Mouse (Mus musculus) CH12.LX (cell line): Measurements from ENCODE around the gene Dpm2. TPM values are rescaled to one million over a fixed set of nuclear protein-coding genes. Genes with fewer than 3 reads are reported as not detected.
A peak's percentile ranks its signal among the peaks of the same experiment; 100 is the strongest.

Experiments
- DNase-seq: peaks from one replicate; pipeline ENCODE4 v3.0.0-alpha.2; 2013; ENCODE audit errors: extremely low read depth
- H3K27ac ChIP-seq: 2 replicates; pipeline ENCODE4 v1.5.1; 2012; ENCODE audit warnings: low read depth, mild to moderate bottlenecking, control low read depth, moderate library complexity; ENCODE audit not compliant: insufficient read depth
- H3K27me3 ChIP-seq: replicated peaks from 2 replicates; pipeline ENCODE3; 2012; ENCODE audit warnings: inconsistent platforms
- H3K36me3 ChIP-seq, 2 experiments: replicated peaks in 1 of 2; 2 replicates each; pipeline versions ENCODE3 to v1.6.1; 2012; ENCODE audit warnings: inconsistent platforms in 1 of 2, low read length in 1 of 2, mild to moderate bottlenecking in 1 of 2, mixed read lengths in 1 of 2, moderate library complexity in 1 of 2; ENCODE audit not compliant: control insufficient read depth in 1 of 2, insufficient read depth in 1 of 2
- H3K4me1 ChIP-seq, 2 experiments: 2 replicates each; pipeline ENCODE4 v1.6.1; 2012; ENCODE audit warnings: inconsistent platforms in 1 of 2, moderate library complexity in 1 of 2; ENCODE audit not compliant: insufficient read depth in 2 of 2, control insufficient read depth in 1 of 2
- H3K4me2 ChIP-seq: 2 replicates; pipeline ENCODE4 v1.6.1; 2012; ENCODE audit warnings: low read depth, mild to moderate bottlenecking, control low read depth; ENCODE audit not compliant: poor library complexity, insufficient read depth, severe bottlenecking
- H3K4me3 ChIP-seq, 3 experiments: fragments of 150-350 bp in 1 of 3; sonication (generic) in 1 of 3; replicated peaks in 1 of 3; 2 replicates each; pipeline versions ENCODE3 to v1.5.1; 2011 to 2012; ENCODE audit warnings: low read depth in 2 of 3, low read length in 2 of 3, mild to moderate bottlenecking in 2 of 3, moderate library complexity in 2 of 3, control low read depth in 1 of 3, improper control_type of control experiment in 1 of 3, inconsistent platforms in 1 of 3, mixed read lengths in 1 of 3; ENCODE audit not compliant: poor library complexity in 1 of 3
- H3K79me2 ChIP-seq: replicated peaks from 2 replicates; pipeline ENCODE4 v1.6.1; 2012; ENCODE audit warnings: mild to moderate bottlenecking, moderate library complexity; ENCODE audit not compliant: control insufficient read depth, poor library complexity, insufficient read depth, severe bottlenecking; ENCODE audit errors: extremely low read depth
- H3K9ac ChIP-seq: 2 replicates; pipeline ENCODE4 v1.6.1; 2012; ENCODE audit warnings: low read depth, mild to moderate bottlenecking, control low read depth, moderate library complexity; ENCODE audit not compliant: insufficient read depth
- H3K9me3 ChIP-seq: replicated peaks from 2 replicates; pipeline ENCODE3; 2012; ENCODE audit warnings: low read length, inconsistent platforms, mixed read lengths
- BHLHE40 ChIP-seq: IDR thresholded peaks from 2 replicates; pipeline ENCODE4 v1.6.1; 2011; ENCODE audit warnings: mild to moderate bottlenecking, low read depth, low read length, improper control_type of control experiment
- CHD1 ChIP-seq: IDR thresholded peaks from 2 replicates; pipeline ENCODE4 v1.6.1; 2012; ENCODE audit warnings: low read depth, low read length, improper control_type of control experiment, inconsistent platforms
- CTCF ChIP-seq, 2 experiments: IDR thresholded peaks in 1 of 2; conservative IDR thresholded peaks in 1 of 2; 2 replicates each; pipeline ENCODE4 v1.5.1; 2011 to 2012; ENCODE audit warnings: low read depth in 2 of 2, low read length in 2 of 2, improper control_type of control experiment in 1 of 2, inconsistent platforms in 1 of 2, mild to moderate bottlenecking in 1 of 2, moderate library complexity in 1 of 2
- E2F4 ChIP-seq: IDR thresholded peaks from 2 replicates; pipeline ENCODE4 v1.6.1; 2011; ENCODE audit warnings: low read depth, low read length, improper control_type of control experiment; ENCODE audit not compliant: insufficient replicate concordance
- ELF1 ChIP-seq: IDR thresholded peaks from 2 replicates; pipeline ENCODE4 v1.6.1; 2014; ENCODE audit warnings: low read depth, mild to moderate bottlenecking, inconsistent platforms, low read length, improper control_type of control experiment
- EP300 ChIP-seq: IDR thresholded peaks from 2 replicates; pipeline ENCODE4 v1.6.1; 2011; ENCODE audit warnings: low read length, improper control_type of control experiment
- ETS1 ChIP-seq: conservative IDR thresholded peaks from 2 replicates; pipeline ENCODE4 v1.6.1; 2012; ENCODE audit warnings: low read depth, mild to moderate bottlenecking, inconsistent platforms, low read length, improper control_type of control experiment, moderate library complexity
- GABPA ChIP-seq: IDR thresholded peaks from 2 replicates; pipeline ENCODE4 v1.6.1; 2012; ENCODE audit warnings: low read depth, low read length, improper control_type of control experiment, inconsistent platforms; ENCODE audit not compliant: insufficient replicate concordance
- IRF4 ChIP-seq: IDR thresholded peaks from 2 replicates; pipeline ENCODE4 v1.6.1; 2014; ENCODE audit warnings: low read depth, mild to moderate bottlenecking, inconsistent platforms, low read length, improper control_type of control experiment
- JUN ChIP-seq: IDR thresholded peaks from 2 replicates; pipeline ENCODE4 v1.6.1; 2011; ENCODE audit warnings: low read depth, mild to moderate bottlenecking, low read length, improper control_type of control experiment, moderate library complexity; ENCODE audit not compliant: insufficient read depth
- JUND ChIP-seq: conservative IDR thresholded peaks from 2 replicates; pipeline ENCODE4 v1.6.1; 2011; ENCODE audit warnings: low read depth, low read length, improper control_type of control experiment
- KAT2A ChIP-seq: IDR thresholded peaks from 2 replicates; pipeline ENCODE4 v1.6.1; 2012; ENCODE audit warnings: low read length, improper control_type of control experiment, inconsistent platforms; ENCODE audit not compliant: insufficient replicate concordance
- MAX ChIP-seq: IDR thresholded peaks from 2 replicates; pipeline ENCODE4 v1.6.1; 2011; ENCODE audit warnings: low read length, improper control_type of control experiment
- MXI1 ChIP-seq: IDR thresholded peaks from 2 replicates; pipeline ENCODE4 v1.6.1; 2011; ENCODE audit warnings: mild to moderate bottlenecking, low read depth, low read length, improper control_type of control experiment
- MYC ChIP-seq: IDR thresholded peaks from 2 replicates; pipeline ENCODE4 v1.6.1; 2011; ENCODE audit warnings: low read depth, mild to moderate bottlenecking, improper control_type of control experiment, low read length
- NRF1 ChIP-seq: IDR thresholded peaks from 2 replicates; pipeline ENCODE4 v1.6.1; 2014; ENCODE audit warnings: low read depth, mild to moderate bottlenecking, inconsistent platforms, low read length, improper control_type of control experiment, moderate library complexity
- PAX5 ChIP-seq: IDR thresholded peaks from 2 replicates; pipeline ENCODE4 v1.6.1; 2012; ENCODE audit warnings: low read length, inconsistent platforms, mixed read lengths
- POLR2AphosphoS2 ChIP-seq: IDR thresholded peaks from 2 replicates; pipeline ENCODE4 v1.6.1; 2011; ENCODE audit warnings: low read depth, low read length, improper control_type of control experiment
- RAD21 ChIP-seq: IDR thresholded peaks from 2 replicates; pipeline ENCODE4 v1.6.1; 2011; ENCODE audit warnings: low read depth, mild to moderate bottlenecking, low read length, improper control_type of control experiment, moderate library complexity
- RCOR1 ChIP-seq: conservative IDR thresholded peaks from 2 replicates; pipeline ENCODE4 v1.6.1; 2012; ENCODE audit warnings: low read depth, mild to moderate bottlenecking, inconsistent platforms, low read length, improper control_type of control experiment
- TBP ChIP-seq: conservative IDR thresholded peaks from 2 replicates; pipeline ENCODE4 v1.6.1; 2011; ENCODE audit warnings: low read depth, low read length, improper control_type of control experiment
- TCF12 ChIP-seq: IDR thresholded peaks from 2 replicates; pipeline ENCODE4 v1.6.1; 2014; ENCODE audit warnings: low read depth, mild to moderate bottlenecking, inconsistent platforms, low read length, improper control_type of control experiment
- ZC3H11A ChIP-seq: IDR thresholded peaks from 2 replicates; pipeline ENCODE4 v1.6.1; 2012; ENCODE audit warnings: low read depth, mild to moderate bottlenecking, inconsistent platforms, low read length, improper control_type of control experiment
- ZKSCAN1 ChIP-seq: IDR thresholded peaks from 2 replicates; pipeline ENCODE4 v1.6.1; 2012; ENCODE audit warnings: low read depth, inconsistent platforms, low read length, improper control_type of control experiment, borderline replicate concordance
- ZMIZ1 ChIP-seq: IDR thresholded peaks from 2 replicates; pipeline ENCODE4 v1.6.1; 2012; ENCODE audit warnings: low read depth, mild to moderate bottlenecking, inconsistent platforms, low read length, improper control_type of control experiment
- ZNF384 ChIP-seq: IDR thresholded peaks from 2 replicates; pipeline ENCODE4 v1.6.1; 2012; ENCODE audit warnings: low read depth, low read length, improper control_type of control experiment, inconsistent platforms
- dilution Hi-C: fragments of 300-500 bp; cut with MboI; formaldehyde crosslinking; loops from 2 replicates; pipeline ENCODE4 v1.14.3; 2020; ENCODE audit warnings: low sequenced_read_pairs; ENCODE audit not compliant: extremely low pct_unique_long_range_greater_than_20kb, extremely low pct_ligation_motif_present
- in situ Hi-C: fragments of 300-500 bp; cut with MboI; formaldehyde crosslinking; loops from 3 replicates; pipeline ENCODE4 v1.14.3; 2019; ENCODE audit warnings: low sequenced_read_pairs, low pct_ligation_motif_present, low pct_unique_long_range_greater_than_20kb, mixed read lengths
- polyA plus RNA-seq: library from polyadenylated mRNA; unstranded; fragments of >175 nt; gene quantifications from 2 replicates; pipeline ENCODE4 v1.2.1, GENCODE M21; 2012; ENCODE audit warnings: low read depth; ENCODE audit not compliant: insufficient read length
- total RNA-seq, 2 experiments: library from RNA; depleted of rRNA; stranded (reverse); fragments of 300-350 nt in 1 of 2; fragments of >200 nt in 1 of 2; gene quantifications; 2 replicates each; pipeline ENCODE4 v1.2.3; 2012 to 2014

Gene Dpm2
- total and polyA plus RNA-seq, 3 experiments, result 30.9 to 63.6 (median 33.8) TPM

GRCm38 (mm10) chr2:32553592-32554148 lies 17.0 kb upstream of the Dpm2 start:
- Histone ChIP-seq H3K27me3 (no peaks in the 10 kb centered on the region), H3K4me2 (peak overlapping the region; percentile 44; the same call in 1 of the 2 replicates), H3K27ac (no peak overlapping the region), H3K4me1 (peaks cover 8 to 18% of the 10 kb centered on the region in 2 experiments), H3K36me3 (peaks cover 0 to 24% of the 10 kb centered on the region in 2 experiments), H3K79me2 (no peaks in the 10 kb centered on the region), H3K9ac (peak overlapping the region; percentile 31; the same call in 1 of the 2 replicates), H3K4me3 (no peak overlapping the region), H3K9me3 (no peaks in the 10 kb centered on the region)
- TF ChIP-seq ZNF384 (no peak), RAD21 (no peak), EP300 (peak; percentile 70), NRF1 (no peak), JUND (peak; percentile 83), MAX (peak; percentile 92), JUN (peak; percentile 79), IRF4 (peak; percentile 45; the same call in 1 of the 2 replicates), ZKSCAN1 (no peak), PAX5 (no peak), MXI1 (peak; percentile 86), ETS1 (peak; percentile 51; the same call in 1 of the 2 replicates), ELF1 (no peak), KAT2A (no peak), TBP (0 out of 2 replicates have a peak, but pooled peaks have one; percentile 14), BHLHE40 (peak; percentile 88), MYC (peak; percentile 78), GABPA (no peak)
- in situ Hi-C loops, result loop anchor here (25.0 kb wide), 1 partner anchor 416 kb away; no protein-coding TSS in a partner anchor
- dilution Hi-C loops, result no loop called here
- peak; percentile 38 for DNase-seq

- Histone ChIP-seq H3K27ac (no peak overlapping the region), H3K36me3 (peaks cover 0 to 34% of the 10 kb centered on the region in 2 experiments), H3K4me3 (no peak overlapping the region), H3K4me2 (no peak overlapping the region), H3K9ac (no peak overlapping the region), H3K9me3 (no peaks in the 10 kb centered on the region), H3K79me2 (no peaks in the 10 kb centered on the region), H3K27me3 (no peaks in the 10 kb centered on the region), H3K4me1 (peaks cover 8 to 13% of the 10 kb centered on the region in 2 experiments)
- no peak for DNase-seq
- in situ Hi-C loops (loop anchor here (25.0 kb wide), 1 partner anchor 418 kb away; no protein-coding TSS in a partner anchor), dilution Hi-C loops (no loop called here)
- TF ChIP-seq ZKSCAN1 (no peak), KAT2A (no peak), ZMIZ1 (no peak), ZC3H11A (no peak), POLR2AphosphoS2 (no peak), CTCF (conservative IDR thresholded peaks at IDR 0.05 in 1 of 2, IDR thresholded peaks at IDR 0.05 in 1 of 2; ENCODE audit: low read depth in 2 of 2, low read length in 2 of 2) (no peak), NRF1 (no peak), CHD1 (no peak), MXI1 (no peak), RCOR1 (no peak), TCF12 (no peak), E2F4 (no peak), ZNF384 (no peak), JUND (no peak)
Measured at GRCm38 (mm10) chr2:32555484-32555883, 15.2 kb upstream of the Dpm2 start.
